Mouse (Mus musculus): ENCODE measurements at regions not wholly inside any gene's neighbourhood (a gene's known extent, or its start where the extent isn't known, plus 50 kb on each side); places are given as distances from the start of the nearest gene placed in this dataset.

DNA sequence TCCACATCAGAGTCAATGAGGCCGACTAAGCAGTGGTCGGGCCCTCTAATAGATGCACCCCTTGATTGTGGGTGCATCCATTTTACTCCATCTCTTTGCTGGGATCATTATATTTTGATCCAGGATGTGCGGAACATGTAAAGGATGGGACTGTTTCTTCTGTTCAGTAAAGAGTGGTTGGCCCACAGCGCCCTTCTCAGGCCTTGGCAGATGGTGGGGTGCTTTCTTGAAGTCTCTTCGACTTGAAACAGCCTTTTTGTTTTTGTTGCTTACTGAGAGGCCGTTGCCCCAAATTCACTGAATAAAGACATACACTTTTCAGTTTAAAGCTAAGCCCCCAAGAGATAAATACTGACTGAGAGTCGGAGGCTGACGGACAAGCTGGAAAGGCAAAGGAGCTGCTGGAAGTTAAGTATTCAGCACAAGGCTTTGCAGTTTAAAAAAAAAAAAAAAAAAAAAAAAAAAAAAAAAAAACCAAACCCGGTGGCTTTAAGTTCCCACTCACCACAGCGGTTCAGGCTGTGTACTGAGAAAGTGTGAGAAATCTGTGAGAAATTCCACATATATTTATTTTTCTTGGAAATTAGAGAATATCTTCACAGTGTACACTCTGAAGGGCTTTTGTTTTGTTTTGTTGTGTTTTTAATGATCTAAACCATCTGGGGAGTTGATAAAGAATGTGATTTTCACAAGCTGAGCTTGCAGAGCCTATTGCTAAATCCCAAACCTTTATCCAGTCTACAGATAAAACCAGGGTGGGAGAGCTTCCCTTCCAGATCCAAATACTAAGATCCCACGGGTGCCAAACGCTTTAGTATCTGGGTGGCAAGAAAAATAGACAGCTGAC is 285.3 kb upstream of the Mpdz start:
- peaks cover 18% of the 10 kb centered on the region for H3K4me1 ChIP-seq (ENCODE audit: control insufficient read depth, insufficient read depth, low read length)
- no peak overlapping the region for H3K4me2 ChIP-seq
- H3K9ac ChIP-seq (ENCODE audit: low read length), result 0 out of 2 replicates have a peak overlapping the region, but pooled peaks have one; percentile 24
- H3K27ac ChIP-seq (ENCODE audit: low read depth, low read length), result peak overlapping the region; percentile 89
- peak; percentile 51 for ATAC-seq (ENCODE audit: low FRiP score)
- 28% methylated on average over 12 of the region's 12 CpGs for WGBS
- no peaks in the 10 kb centered on the region for H3K9me3 ChIP-seq (ENCODE audit: control insufficient read depth, low read length)
- no peaks in the 10 kb centered on the region for H3K27me3 ChIP-seq (ENCODE audit: control insufficient read depth, insufficient read depth, low read length)
- H3K36me3 ChIP-seq (ENCODE audit: control insufficient read depth, insufficient read depth, low read length), result no peaks in the 10 kb centered on the region
- peak; percentile 93 for DNase-seq (ENCODE audit: low spot score, missing footprints)
- H3K4me3 ChIP-seq (ENCODE audit: low read depth, low read length), result no peak overlapping the region

GRCm38 (mm10) chr4:81726761-81727723 is 284.4 kb upstream of the Mpdz start:
- H3K9me3 ChIP-seq (ENCODE audit: control insufficient read depth, low read length), result no peaks in the 10 kb centered on the region
- H3K4me3 ChIP-seq (ENCODE audit: low read depth, low read length), result no peak overlapping the region
- peak; percentile 82 for ATAC-seq (ENCODE audit: low FRiP score)
- peak; percentile 92 for DNase-seq (ENCODE audit: low spot score, missing footprints)
- H3K27ac ChIP-seq (ENCODE audit: low read depth, low read length), result peak overlapping the region; percentile 89
- 42% methylated on average over 16 of the region's 16 CpGs for WGBS
- peak overlapping the region; percentile 11; the same call in 1 of the 2 replicates for H3K4me2 ChIP-seq
- H3K36me3 ChIP-seq (ENCODE audit: control insufficient read depth, insufficient read depth, low read length), result no peaks in the 10 kb centered on the region
- peaks cover 18% of the 10 kb centered on the region for H3K4me1 ChIP-seq (ENCODE audit: control insufficient read depth, insufficient read depth, low read length)
- H3K27me3 ChIP-seq (ENCODE audit: control insufficient read depth, insufficient read depth, low read length), result no peaks in the 10 kb centered on the region
- H3K9ac ChIP-seq (ENCODE audit: low read length), result peak overlapping the region; percentile 27

DNA sequence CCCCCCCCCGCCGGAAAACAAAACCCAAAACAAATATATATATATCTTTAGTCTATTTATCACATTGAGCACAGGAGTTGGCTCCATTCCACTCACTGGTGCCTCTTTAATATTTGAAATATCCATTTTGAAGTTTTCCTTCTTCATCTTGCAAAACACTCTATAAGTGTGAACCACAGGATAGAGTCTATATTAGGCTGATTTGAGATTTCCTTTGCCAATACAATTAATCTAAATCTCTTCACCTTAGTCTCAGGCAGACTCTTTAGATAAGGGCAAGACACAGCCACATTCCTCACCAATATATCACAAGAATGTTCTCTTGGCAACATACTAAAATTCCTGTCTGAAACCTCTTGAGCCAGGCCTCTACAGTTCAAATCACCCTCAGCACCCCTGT is 282.1 kb upstream of the Mpdz start:
- H3K4me3 ChIP-seq (ENCODE audit: low read depth, low read length), result no peak overlapping the region
- no peaks in the 10 kb centered on the region for H3K9me3 ChIP-seq (ENCODE audit: control insufficient read depth, low read length)
- H3K4me2 ChIP-seq, result no peak overlapping the region
- H3K27ac ChIP-seq (ENCODE audit: low read depth, low read length), result no peak overlapping the region
- 92% methylated on average over 2 of the region's 2 CpGs for WGBS
- H3K9ac ChIP-seq (ENCODE audit: low read length), result no peak overlapping the region
- ATAC-seq (ENCODE audit: low FRiP score) (no peak), DNase-seq (ENCODE audit: low spot score, missing footprints) (peak; percentile 78)
- no peaks in the 10 kb centered on the region for H3K36me3 ChIP-seq (ENCODE audit: control insufficient read depth, insufficient read depth, low read length)
- H3K27me3 ChIP-seq (ENCODE audit: control insufficient read depth, insufficient read depth, low read length), result no peaks in the 10 kb centered on the region
- peaks cover 18% of the 10 kb centered on the region for H3K4me1 ChIP-seq (ENCODE audit: control insufficient read depth, insufficient read depth, low read length)

DNA sequence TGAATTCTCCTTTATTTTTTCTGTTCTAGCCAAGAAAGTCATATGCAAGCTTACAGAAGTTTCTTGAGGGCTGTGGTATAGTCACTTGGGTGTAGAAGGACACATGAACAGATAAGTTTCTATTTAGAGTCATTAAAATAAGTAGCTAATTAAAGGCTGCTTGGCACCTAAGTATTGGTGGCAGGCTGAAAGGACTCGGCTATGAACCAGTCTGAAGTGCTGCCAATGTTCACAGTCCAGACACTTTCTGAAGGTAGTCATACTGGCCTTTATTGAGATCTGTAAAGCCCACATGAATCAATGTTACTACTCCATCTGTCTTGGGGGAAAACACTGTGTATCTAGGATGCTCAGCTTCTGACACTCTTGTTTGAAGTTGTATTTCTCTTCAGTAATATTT is 269.8 kb upstream of the Mpdz start:
- Histone ChIP-seq H3K27me3 (ENCODE audit: control insufficient read depth, insufficient read depth, low read length) (no peaks in the 10 kb centered on the region), H3K27ac (ENCODE audit: low read depth, low read length) (no peak overlapping the region), H3K4me2 (no peak overlapping the region), H3K9me3 (ENCODE audit: control insufficient read depth, low read length) (no peaks in the 10 kb centered on the region), H3K9ac (ENCODE audit: low read length) (no peak overlapping the region), H3K4me1 (ENCODE audit: control insufficient read depth, insufficient read depth, low read length) (no peaks in the 10 kb centered on the region), H3K4me3 (ENCODE audit: low read depth, low read length) (no peak overlapping the region), H3K36me3 (ENCODE audit: control insufficient read depth, insufficient read depth, low read length) (no peaks in the 10 kb centered on the region)
- no peak for DNase-seq (ENCODE audit: low spot score, missing footprints)
- ATAC-seq (ENCODE audit: low FRiP score), result no peak
- 63% methylated on average over 1 of the region's 1 CpGs for WGBS

GRCm38 (mm10) chr4:81695182-81695581 is 252.6 kb upstream of the Mpdz start:
- DNase-seq (ENCODE audit: low spot score, missing footprints) (no peak), ATAC-seq (ENCODE audit: low FRiP score) (no peak)
- Histone ChIP-seq H3K9me3 (ENCODE audit: control insufficient read depth, low read length) (no peaks in the 10 kb centered on the region), H3K4me3 (ENCODE audit: low read depth, low read length) (no peak overlapping the region), H3K9ac (ENCODE audit: low read length) (no peak overlapping the region), H3K27ac (ENCODE audit: low read depth, low read length) (no peak overlapping the region), H3K27me3 (ENCODE audit: control insufficient read depth, insufficient read depth, low read length) (no peaks in the 10 kb centered on the region), H3K36me3 (ENCODE audit: control insufficient read depth, insufficient read depth, low read length) (no peaks in the 10 kb centered on the region), H3K4me2 (no peak overlapping the region), H3K4me1 (ENCODE audit: control insufficient read depth, insufficient read depth, low read length) (no peaks in the 10 kb centered on the region)

GRCm38 (mm10) chr4:81677205-81677604 is 234.6 kb upstream of the Mpdz start:
- H3K4me2 ChIP-seq, result no peak overlapping the region
- no peaks in the 10 kb centered on the region for H3K36me3 ChIP-seq (ENCODE audit: control insufficient read depth, insufficient read depth, low read length)
- H3K27ac ChIP-seq (ENCODE audit: low read depth, low read length), result no peak overlapping the region
- H3K4me3 ChIP-seq (ENCODE audit: low read depth, low read length), result no peak overlapping the region
- H3K9me3 ChIP-seq (ENCODE audit: control insufficient read depth, low read length), result no peaks in the 10 kb centered on the region
- no peaks in the 10 kb centered on the region for H3K4me1 ChIP-seq (ENCODE audit: control insufficient read depth, insufficient read depth, low read length)
- no peak for ATAC-seq (ENCODE audit: low FRiP score)
- H3K9ac ChIP-seq (ENCODE audit: low read length), result no peak overlapping the region
- no peak for DNase-seq (ENCODE audit: low spot score, missing footprints)
- H3K27me3 ChIP-seq (ENCODE audit: control insufficient read depth, insufficient read depth, low read length), result no peaks in the 10 kb centered on the region
- 86% methylated on average over 2 of the region's 2 CpGs for WGBS

DNA sequence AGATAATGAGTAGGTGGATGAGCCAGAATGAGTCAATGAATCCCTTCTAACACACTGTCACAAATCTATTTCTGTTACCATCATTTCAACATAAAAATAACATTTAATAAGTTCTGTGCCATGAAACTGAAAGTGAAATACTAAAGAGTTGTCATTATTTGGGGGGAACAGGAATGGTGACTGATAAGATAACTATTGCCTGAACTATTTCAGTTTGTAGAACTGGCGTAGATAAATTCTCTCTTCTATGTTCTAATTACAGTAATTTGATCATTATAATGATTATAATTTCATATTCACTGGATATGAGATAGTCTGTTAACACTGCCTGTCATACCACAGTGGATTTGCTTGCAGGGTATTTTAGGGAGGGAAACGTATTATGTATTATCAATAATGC is 232.3 kb upstream of the Mpdz start:
- H3K36me3 ChIP-seq (ENCODE audit: control insufficient read depth, insufficient read depth, low read length), result no peaks in the 10 kb centered on the region
- no peaks in the 10 kb centered on the region for H3K9me3 ChIP-seq (ENCODE audit: control insufficient read depth, low read length)
- 90% methylated on average over 2 of the region's 2 CpGs for WGBS
- no peaks in the 10 kb centered on the region for H3K4me1 ChIP-seq (ENCODE audit: control insufficient read depth, insufficient read depth, low read length)
- ATAC-seq (ENCODE audit: low FRiP score), result no peak
- no peak overlapping the region for H3K27ac ChIP-seq (ENCODE audit: low read depth, low read length)
- no peak for DNase-seq (ENCODE audit: low spot score, missing footprints)
- no peak overlapping the region for H3K4me3 ChIP-seq (ENCODE audit: low read depth, low read length)
- H3K4me2 ChIP-seq, result no peak overlapping the region
- H3K27me3 ChIP-seq (ENCODE audit: control insufficient read depth, insufficient read depth, low read length), result no peaks in the 10 kb centered on the region
- H3K9ac ChIP-seq (ENCODE audit: low read length), result no peak overlapping the region

DNA sequence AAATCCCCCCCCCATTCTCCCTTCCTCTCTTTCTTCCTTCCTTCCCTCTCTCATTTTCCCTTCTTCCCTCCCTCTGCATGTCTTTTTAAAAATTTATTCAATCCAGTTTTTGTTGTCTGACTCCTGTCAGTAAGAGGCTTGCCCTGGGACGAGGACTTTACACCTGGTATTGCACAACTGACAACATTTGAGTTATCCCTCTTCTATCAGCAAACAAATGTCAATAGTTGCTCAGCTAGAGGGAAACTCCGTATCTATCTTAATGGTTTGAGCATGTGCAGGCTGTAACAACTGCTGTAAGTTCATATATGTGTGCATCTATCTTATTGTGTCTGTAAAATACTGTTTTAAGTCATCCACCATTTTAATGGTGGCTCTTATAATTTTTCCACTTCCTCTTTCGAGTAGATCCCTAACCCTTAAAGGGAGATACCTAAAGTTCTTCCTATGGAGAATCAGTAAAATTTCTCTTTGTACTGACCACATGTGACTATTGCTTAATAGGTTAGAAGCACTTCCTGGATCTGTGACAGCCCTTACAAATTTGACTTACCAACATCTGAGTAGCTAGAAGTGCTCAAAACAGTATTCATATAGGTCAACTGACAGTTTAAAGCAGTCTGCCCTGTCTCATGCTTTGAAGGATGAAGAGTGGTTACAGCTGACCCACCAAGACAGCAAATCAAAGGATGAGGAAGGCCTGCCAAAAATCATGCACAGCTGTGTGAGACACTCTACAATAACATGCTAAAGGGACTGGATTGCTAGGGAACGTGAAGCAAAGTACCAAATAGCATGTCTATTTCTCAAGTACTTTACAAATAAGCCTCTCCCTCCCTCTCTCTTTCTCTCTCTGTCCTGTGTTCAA is 231.0 kb upstream of the Mpdz start:
- WGBS, result 83% methylated on average over 4 of the region's 4 CpGs
- H3K27me3 ChIP-seq (ENCODE audit: control insufficient read depth, insufficient read depth, low read length), result no peaks in the 10 kb centered on the region

More for the DNA sequence above, 231.0 kb upstream of the Mpdz start:
- no peaks in the 10 kb centered on the region for H3K4me1 ChIP-seq (ENCODE audit: control insufficient read depth, insufficient read depth, low read length)
- H3K27ac ChIP-seq (ENCODE audit: low read depth, low read length), result no peak overlapping the region
- H3K36me3 ChIP-seq (ENCODE audit: control insufficient read depth, insufficient read depth, low read length), result no peaks in the 10 kb centered on the region
- no peak overlapping the region for H3K4me3 ChIP-seq (ENCODE audit: low read depth, low read length)
- H3K4me2 ChIP-seq, result no peak overlapping the region
- H3K9me3 ChIP-seq (ENCODE audit: control insufficient read depth, low read length), result no peaks in the 10 kb centered on the region
- DNase-seq (ENCODE audit: low spot score, missing footprints) (no peak), ATAC-seq (ENCODE audit: low FRiP score) (no peak)
- H3K9ac ChIP-seq (ENCODE audit: low read length), result no peak overlapping the region
